Mouse (Mus musculus): Measurements from ENCODE around the gene Tmem240.

DNA sequence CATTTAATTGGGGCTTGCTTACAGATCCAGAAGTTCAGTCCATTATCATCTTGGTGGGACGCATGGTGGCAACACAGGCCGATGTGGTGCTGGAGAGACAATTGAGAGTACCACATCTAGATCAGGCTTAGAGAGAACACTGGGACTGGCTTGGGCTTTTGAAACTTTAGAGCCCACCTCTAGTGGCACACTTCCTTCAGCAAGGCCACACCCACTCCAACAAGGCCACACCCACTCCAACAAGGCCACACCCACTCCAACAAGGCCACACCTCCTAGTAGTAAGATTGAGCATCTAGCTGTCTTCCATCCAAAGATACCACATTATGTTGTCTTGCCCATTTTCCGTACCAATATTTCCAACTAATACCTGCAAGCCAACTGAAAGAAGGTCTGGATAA is 42.2 kb upstream of the Tmem240 start:
- no peak for TF ChIP-seq CTCF (IDR thresholded peaks at IDR 0.05; ENCODE audit: low read depth)
- TF ChIP-seq EP300 (IDR thresholded peaks at IDR 0.05; ENCODE audit: low read depth): no peak

Measured in liver, embryonic 14.5 days (tissue).